Mouse (Mus musculus): ENCODE measurements at regions not wholly inside any gene's neighbourhood (a gene's known extent, or its start where the extent isn't known, plus 50 kb on each side); places are given as distances from the start of the nearest gene placed in this dataset.
"Not testable (repeated sequence)": the region's sequence is repeated elsewhere in the genome, so short reads cannot be mapped to it uniquely, and the experiment has no call there.

DNA sequence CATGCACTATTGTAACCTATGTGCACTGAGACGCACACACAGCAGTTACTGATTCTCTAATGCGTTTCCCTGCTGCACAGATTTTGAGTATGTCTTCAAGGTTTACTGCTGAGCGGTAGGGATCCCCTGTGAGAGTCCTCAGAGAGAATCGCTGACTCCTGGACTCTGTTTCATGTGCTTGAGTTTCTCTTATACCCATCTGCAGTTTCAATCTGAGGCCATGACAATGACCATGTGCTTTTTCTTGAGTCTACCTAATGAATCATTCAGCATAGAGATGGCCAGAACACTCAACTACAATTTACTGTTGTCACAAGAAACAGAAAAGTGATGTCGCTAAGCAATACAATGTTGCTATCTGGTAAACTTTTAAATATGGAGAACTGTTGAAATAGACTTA is 110.8 kb upstream of the Gm5148 start:
- no peak for DNase-seq (ENCODE audit: low spot score in 2 of 2)

DNA sequence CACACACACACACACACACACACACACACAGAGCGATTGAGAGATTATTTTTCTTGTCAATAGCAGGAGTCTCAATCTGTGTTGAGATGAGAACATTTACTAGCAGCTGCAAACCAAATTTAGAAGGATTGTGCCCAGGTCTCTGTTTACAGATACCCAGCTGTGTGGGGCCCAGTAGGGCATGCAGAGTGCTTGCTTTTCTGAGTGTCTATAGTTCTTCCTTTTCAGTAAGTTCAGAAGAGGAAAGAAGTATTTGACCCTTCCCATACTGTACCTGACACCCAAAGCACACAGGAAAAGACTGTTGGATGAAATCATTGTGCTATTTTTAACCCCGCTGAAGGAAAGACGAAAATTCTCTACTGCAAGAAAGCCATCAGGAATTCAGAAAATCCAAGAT is 110.3 kb upstream of the Gm5148 start:
- no peak for DNase-seq (ENCODE audit: low spot score in 2 of 2)

DNA sequence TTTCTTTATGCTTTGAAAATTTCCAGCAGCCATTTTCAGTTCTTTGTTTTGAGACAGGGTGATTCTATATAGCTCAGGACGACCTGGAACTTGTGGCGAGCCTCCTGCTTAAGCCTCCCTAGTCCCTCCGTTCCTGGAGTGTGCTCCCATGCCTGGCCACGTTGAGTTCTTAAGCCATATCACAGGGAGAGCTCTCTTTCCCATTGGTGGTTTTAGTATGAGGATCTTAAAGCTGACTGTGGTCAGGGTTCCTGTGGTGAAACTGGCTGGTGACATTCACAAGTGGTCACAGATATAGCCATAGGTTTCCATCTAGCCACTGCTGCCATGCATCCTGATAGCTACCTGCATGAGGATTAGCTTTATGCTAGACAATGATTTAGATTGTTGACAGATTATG is 109.1 kb upstream of the Gm5148 start:
- no peak for DNase-seq (ENCODE audit: low spot score in 2 of 2)

DNA sequence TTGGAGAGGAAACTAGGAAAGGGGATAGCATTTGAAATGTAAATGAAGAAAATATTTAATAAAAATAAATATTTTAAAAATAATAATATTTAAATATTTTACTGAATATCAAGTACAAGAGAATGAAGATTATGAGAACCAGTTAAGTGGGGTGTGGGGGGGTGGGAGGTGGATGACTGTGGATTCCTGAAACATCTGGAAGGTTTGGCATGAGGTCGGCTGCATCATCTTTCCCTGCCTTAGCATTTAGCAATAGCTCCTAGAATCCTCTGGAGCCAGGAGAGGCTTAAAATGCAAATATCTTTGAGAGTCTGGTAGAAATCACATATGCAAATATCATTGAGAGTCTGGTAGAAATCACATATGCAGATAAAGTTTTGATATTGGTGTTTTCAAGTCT is 103.3 kb upstream of the Gm5148 start:
- no peak for DNase-seq (ENCODE audit: low spot score in 2 of 2)

DNA sequence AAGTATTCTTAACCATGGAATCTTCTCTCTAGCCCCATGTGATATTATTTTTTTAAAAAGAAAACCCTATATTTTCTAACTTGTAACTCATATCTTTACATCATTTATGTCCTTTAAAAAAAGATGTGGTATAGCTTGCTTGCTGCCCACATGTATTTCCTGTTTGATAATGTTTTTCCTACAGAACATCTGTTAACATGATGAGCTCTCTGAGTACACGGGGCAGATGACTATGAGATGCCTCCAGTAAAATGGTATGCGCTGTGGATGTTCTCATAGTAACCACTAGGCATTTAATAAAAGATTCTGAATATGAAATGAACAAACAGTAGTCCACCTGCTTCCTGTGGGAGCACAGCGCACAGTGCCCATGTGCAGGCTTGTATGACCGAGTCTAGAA is 101.3 kb upstream of the Gm5148 start:
- DNase-seq (ENCODE audit: low spot score in 2 of 2), result no peak

DNA sequence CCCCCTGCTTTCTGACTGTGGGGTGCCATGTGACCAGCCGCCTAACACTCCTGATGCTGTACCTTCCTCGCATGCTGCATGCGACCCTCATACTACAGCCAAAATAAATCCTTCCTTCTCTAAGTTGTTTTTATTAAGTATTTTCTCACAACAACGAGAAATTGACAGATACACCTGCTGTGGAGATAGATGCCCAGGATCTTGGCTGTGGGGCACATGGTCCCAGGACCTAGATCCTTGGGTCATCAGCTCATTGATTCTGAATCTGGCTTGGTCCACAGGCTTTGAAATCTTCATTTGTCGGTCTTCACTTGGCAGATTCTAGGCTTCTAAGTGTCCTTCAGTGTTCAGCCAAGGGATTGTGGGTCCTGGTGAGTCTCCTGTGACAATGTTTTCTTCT is 100.4 kb upstream of the Gm5148 start:
- no peak for DNase-seq (ENCODE audit: low spot score in 2 of 2)

DNA sequence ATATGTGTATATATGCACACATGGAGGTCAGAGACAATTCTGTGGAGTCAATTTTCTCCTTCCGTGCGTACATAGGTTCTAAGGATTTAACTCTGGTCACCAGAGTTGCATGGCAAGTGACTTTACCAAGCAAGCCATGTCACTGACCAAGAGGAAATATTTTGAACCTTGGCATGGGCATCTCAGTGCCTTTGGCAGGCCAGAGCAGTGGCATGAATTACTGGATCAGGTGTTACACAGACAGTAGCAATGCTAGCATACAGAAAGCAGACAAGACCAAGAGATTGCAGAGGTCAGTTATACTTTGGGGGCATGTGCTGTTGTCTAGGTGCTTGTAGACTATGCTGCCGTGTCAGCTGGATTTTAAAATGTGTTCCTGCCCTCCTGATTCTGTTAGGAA is 95.2 kb upstream of the Gm5148 start:
- DNase-seq (ENCODE audit: low spot score in 2 of 2), result no peak

DNA sequence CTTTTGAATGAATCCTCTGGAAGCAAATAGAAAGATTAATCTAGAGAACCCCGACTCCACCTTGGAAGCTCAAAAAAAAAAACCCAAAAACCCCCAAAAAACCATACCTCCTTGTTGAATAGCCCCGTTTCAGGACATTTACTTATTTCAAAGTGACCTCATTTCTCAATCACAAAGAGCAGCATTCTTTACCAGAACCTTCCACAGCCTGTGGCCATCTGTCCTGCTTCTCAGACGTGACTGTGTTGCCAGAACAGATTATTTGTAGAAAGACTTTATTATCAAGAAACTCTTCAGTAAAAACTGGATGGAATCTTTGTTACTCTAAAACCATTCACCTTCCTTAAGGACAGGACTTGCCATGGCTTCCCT is 93.1 kb upstream of the Gm5148 start:
- peak; percentile 17 to 36 for DNase-seq (ENCODE audit: low spot score in 2 of 2)

DNA sequence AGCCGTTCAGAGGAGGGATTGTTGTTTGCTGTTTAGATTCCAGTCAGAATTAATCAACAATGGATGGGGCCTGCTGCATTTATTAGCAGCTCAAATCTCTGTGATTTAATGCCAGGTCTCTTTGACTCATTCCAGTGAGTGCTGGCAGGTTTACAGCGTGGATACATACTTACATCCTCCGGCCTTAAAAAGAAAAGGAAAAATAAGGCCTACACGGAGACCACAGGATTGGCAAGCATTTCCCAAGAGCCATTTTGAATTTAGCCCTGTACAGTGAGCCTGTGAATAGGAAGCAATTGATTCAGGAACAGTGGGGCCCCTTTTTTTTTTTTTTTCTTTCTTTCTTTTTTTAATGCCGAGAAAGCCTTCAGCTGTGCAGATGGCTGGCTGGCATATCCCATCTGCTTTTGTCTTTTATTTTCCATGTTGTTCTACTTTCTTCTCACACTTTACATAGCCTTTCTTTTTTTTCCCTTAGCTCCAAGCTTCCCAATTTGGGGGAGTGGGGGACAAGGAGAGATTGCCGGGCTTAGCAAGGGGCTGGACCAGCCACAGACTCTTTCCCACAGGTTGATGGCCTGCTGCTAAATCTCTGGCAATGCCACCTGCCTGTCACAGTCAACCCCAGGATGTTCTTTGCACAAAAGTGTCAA is 92.6 kb upstream of the Gm5148 start:
- peak; percentile 44 to 46 for DNase-seq (ENCODE audit: low spot score in 2 of 2)

DNA sequence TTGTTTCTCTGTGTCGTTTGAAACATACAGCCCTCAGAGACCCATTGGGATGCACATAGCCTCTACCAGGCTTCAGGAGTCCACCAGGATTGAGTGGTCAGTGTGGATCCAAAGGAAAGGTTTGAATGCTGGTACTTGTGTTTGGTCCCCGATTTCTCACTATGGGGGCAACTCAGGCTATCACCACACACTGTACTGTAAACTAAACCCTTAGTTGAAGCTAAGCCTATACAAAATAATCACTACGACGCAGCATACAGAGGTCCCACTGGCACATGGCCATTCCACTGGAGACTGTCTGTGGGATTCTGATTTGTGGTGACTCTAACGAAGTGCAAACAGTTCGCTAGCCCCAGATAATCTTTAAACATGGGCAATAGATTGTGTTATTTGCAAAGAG is 91.5 kb upstream of the Gm5148 start:
- no peak for DNase-seq (ENCODE audit: low spot score in 2 of 2)

DNA sequence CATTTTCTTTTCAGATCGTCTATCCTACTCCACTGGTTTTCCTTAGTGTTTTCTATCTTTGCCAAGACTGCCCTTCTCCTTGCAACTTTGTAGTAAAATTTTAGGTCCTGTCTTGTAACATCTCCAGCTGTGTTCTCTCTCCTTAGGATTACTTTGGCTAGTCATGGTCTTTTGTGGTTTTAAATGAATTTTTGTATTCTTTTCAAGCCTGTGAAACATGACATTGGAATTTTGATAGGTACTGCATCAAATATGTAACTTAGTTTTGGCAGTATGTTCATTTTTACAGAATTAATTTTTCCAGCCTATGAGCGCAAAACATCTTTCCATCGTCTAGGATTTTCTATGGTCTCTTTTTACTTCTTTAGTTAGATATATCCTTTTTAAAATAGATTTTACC is 88.6 kb upstream of the Gm5148 start:
- no peak for DNase-seq (ENCODE audit: low spot score in 2 of 2)

DNA sequence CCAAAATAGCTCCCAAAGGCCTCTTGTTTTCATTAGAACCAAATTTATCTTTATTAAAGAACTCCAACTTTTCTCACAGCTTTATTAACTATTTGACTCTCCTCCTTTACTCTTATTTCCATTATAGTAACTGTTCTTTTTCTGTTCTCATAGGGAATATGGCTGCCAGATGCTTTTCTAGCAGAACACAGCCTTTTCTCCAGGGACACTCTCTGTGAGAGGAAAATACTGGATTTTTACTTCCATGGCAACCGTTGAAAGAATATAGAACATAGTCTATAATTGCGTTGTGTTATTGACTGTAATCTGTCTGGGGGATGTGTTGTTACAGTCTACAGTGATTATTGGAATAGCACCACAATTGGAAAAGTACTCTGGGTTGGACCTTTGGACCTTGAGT is 87.1 kb upstream of the Gm5148 start:
- no peak for DNase-seq (ENCODE audit: low spot score in 2 of 2)

DNA sequence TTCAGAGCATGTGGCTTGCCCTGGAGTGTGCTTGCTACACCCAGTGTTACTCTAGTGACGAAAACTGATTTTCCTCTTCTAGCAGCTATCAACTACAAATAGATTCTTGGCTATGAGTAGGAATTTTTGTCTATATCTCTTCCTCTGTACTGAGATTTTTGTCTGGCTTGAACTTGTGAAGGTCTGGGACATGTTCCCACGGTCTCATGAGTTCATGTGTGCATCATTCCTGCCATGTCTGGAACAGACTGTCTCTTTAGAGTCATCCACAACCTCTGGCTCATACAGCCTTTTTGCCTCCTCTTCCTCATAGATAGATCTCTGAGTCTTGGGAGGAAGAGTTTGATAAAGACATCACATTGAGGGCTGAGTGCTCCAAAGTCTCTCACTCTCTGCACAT is 86.5 kb upstream of the Gm5148 start:
- DNase-seq (ENCODE audit: low spot score in 2 of 2), result no peak

DNA sequence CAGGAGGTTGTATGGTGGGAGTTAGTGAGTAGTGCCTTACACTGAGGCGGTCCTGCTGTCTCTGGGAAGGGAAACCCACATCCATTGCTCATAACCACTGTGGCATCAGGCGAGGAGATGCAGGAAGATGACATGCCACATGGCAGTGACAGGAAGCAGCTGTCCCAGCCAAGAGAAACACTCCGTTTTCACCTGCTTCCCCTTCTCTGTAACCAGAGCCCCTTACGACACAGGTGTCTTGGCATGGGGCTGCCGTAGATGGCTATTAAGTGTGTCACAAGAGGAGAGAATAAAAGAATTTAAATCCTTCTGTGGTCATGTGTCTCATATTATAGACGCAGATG is 81.5 kb upstream of the Gm5148 start:
- DNase-seq (ENCODE audit: low spot score in 2 of 2), result peak; percentile 26 to 31

DNA sequence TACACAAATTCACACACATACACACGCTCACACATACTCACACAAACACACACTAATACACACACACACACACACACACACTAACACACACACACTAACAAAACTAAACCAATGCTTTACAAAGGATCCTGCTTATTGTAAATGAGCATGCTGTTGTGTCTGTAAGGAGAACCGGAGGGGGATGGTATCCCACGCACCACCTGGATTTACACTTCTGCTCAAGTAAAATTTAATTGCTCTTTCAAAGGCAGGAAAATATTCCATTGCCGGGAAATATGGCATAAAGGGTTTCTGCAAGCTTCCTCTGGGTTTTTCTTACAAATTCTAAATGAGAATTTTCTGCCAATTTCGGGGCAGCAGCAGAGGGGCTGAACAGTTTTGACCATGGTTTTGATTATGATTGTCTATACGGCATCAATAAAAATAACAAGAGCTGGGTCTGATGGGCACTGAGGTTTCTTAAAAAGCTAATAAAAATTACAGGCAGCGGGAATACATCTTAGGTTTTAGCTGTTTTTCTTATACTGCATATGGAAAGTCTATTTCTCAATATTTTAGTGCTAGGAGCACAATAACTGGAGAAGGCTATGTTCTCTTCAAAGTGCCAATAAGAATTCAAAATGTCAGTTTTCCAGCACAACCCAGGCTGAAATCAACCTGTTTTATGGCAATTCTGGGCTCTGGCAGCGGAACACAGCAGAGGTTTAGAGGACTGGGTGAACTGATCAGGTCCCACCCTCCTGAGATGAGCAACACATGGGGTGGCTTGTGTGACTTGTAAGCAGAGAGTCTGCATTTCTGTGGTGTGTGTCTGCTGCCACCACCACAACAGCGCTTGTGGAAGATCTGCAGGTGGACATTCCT is 80.9 kb upstream of the Gm5148 start:
- peak; percentile 65 to 76 for DNase-seq (ENCODE audit: low spot score in 2 of 2)

DNA sequence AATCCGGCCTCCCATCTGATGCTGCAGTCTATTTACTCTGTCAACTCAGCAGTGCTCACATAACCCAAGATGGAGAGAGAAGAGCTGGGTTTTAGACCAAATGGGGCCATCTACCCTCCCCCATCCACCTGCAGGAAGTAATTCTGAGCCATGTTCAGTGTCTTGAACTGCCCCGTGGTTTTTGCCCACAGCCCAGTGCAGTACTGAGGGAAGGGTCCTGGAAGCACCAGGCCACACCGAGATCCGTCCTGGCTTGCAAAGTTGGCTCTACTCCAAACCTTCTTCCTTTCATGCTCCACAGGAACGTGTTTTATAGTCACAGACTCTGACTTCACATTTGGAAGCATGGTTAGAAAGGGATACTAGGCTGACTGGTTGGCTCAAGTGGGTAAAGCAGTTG is 80.0 kb upstream of the Gm5148 start:
- no peak for DNase-seq (ENCODE audit: low spot score in 2 of 2)

DNA sequence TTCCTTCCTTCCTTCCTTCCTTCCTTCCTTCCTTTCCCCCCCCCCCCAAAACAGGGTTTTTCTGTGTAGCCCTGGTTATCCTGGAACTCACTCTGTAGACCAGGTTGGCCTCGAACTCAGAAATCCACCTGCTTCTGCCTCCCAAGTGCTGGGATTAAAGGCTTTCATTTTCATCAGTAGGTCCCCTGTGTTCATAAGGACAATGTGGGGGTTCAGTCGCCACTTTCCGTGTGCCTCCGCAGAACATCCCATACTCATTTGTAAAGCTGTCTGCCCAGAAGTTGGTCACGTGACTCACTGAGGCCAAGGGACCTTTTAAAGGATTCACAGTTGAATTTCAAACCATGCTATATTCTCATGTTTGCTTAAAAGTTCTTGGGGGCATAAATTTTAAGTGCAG is 79.5 kb upstream of the Gm5148 start:
- not testable (repeated sequence) for DNase-seq (ENCODE audit: low spot score in 2 of 2)

DNA sequence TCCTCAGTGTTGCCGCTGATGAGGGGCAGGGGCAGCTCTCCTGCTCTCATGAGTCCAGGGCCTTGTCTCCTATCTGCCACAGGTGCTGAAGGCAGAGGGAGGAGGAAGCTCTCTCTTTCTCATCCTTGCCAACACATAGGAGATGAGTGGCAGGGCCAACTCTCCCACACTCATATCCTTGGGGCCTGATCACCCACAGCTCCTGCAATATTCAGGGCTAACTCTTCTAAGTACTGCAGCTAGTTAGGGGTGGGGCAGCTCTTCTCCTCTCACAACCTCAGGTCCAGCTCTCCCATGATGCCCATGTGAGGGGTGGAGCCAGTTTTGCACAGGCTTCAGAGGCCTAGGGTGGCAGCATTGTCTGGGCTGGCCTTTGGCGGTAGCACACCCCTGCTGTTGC is 77.3 kb upstream of the Gm5148 start:
- no peak for DNase-seq (ENCODE audit: low spot score in 2 of 2)

DNA sequence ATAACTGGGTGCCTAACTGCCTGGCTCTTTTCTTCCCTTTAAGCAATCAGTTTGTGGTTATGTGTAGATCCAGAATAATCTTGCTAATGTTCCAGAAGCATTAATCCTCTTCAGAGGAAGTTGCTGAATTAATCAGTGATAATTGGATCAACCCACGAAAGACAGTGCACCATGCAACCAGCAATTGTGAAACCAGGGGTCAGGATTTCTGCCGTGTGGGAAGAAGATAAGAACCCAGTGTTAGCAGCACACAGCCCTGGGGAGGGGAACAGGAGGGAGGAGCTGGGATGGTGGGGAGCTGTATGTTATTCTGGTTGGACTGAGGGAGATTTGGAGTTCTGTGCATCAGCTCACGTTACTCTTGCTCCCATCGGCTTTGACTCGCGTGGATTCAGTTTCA is 75.5 kb upstream of the Gm5148 start:
- DNase-seq (ENCODE audit: low spot score in 2 of 2), result no peak

DNA sequence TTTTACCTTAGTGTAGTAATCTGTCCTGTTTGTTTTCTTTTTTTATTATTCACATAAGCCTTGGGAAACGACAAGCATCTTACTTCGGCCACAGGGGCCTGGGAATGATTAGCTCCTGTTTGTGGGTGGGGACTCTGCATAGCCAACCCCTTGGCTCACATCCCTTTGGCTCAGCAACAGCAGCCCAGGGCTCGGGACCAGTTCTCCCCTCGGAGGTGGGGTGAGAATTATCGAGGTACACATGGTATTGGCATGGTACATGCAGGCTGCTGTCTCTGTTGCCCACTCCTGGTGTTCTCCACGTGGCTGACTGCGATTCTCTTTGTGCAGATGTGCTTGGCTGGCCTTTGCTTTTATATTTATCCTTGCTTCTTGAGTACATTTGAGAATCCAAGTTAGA is 65.4 kb upstream of the Gm5148 start:
- DNase-seq (ENCODE audit: low spot score in 2 of 2), result no peak

DNA sequence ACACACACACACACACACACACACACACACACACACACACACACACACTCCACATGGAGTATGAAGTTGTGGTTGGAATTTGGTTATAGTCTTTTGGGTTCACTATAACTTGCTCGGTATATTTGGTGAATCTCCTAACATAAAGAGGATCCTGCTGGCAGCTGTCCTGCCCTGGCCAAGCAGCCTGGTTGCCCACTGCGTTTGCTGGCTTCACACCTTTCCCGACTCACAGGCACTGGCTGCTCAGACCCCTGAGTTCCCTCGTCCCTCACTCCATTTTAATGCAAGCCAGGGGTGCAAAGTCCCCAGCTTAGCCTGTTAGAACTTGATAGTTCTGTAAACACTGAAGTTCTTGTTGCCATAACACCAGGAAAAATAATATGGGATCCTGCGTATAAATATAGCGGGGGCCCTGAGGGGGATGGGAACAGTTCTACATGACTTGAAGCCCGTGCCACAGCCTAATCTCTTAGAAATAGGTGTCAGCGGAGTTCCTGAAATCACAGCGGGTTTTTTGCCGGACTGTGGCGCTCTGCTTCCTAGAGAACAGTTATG is 64.9 kb upstream of the Gm5148 start:
- no peak for DNase-seq (ENCODE audit: low spot score in 2 of 2)

DNA sequence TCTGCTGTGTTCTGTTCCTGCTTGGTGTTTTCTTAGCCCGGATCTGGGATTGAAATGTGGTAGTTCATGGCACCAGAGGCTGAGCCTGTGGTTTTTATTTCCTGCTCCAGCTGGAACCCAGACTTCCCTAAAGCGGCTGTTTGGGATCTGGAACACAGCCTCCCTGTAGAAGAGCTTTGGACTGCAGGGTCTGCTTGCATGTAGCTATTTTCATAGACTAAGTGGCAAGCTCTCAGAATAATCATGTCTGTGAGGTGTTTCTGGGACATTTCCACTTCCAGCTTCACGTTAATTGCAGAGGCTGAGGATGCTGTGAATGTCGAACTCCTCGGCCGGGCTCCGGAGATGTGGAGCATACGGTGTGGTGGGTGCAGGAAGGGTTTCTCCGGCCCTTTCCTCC is 64.1 kb upstream of the Gm5148 start:
- DNase-seq (ENCODE audit: low spot score in 2 of 2), result peak; percentile 10 to 14

DNA sequence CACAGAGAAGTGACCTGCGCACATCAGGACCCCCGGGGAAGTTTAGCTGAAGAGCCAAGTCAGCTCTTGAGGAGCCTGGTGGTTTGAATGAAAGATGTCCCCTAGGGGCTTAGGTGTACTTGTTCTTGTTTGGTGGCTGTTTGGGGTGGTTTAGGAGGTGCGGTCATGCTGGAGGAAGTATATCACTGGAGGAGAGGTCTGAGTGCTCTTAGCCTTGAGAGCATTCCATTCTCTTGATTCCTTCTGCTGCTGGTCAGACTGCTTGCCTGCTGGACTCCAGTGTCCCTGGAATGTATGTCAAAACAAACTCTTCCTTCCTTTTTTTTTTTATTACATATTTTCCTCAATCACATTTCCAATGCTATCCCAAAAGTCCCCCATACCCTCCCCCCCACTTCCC is 62.5 kb upstream of the Gm5148 start:
- no peak for DNase-seq (ENCODE audit: low spot score in 2 of 2)

Measured in right cerebral cortex, adult 2 months (tissue).